In the genomic region with DNA sequence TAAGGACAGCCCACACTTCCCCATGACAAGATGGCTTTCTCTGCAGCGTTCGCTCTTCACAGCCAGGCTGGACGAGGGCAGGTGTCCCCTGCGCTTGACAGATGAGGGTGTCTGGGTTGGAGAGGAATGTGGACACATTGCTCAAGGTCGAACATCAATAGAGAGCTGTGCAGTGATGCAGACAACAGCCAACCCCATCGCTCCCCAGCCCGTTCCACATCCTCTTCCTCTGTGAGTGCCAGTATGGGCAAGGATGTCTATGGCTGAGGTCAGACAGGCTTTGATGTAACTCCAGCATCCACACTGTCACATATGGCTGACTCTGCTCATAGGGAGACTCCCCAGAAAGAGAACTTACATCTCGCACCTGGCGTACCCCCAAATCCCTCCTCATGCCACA, we compare ENCODE assay signal across 8 mouse cellular contexts. TPM values are rescaled to one million over a fixed set of nuclear protein-coding genes. Genes with fewer than 3 reads are reported as not detected.
DNase-seq lines count a peak whose midpoint lies in the region; ATAC-seq and TF ChIP-seq lines count a peak whose summit lies in the region.
"Had no signal": no experiment of that assay in that cellular context is flagged by ENCODE, and none has a peak within 500 bp of the region (broad histone marks: within the 10 kb centered on the region; RNA-seq: fewer than 3 reads in every experiment).

No protein-coding gene starts in this region.

- no peaks in the 10 kb centered on the region for H3K9me3 ChIP-seq in embryonic facial prominence, embryonic 12.5 days
- no peaks in the 10 kb centered on the region for H3K9me3 ChIP-seq in forebrain, embryonic 14.5 days (replicated peaks; ENCODE audit: control insufficient read depth, low read length)
- no peaks in the 10 kb centered on the region for H3K9me3 ChIP-seq in midbrain, embryonic 12.5 days

- H3K27ac ChIP-seq in kidney, adult 2 months (ENCODE audit: insufficient read depth, low read depth, low read length): peak overlapping the region; percentile 62
- peak overlapping the region; percentile 92 for H3K27ac ChIP-seq in embryonic facial prominence, embryonic 12.5 days
- peak overlapping the region; percentile 93 for H3K27ac ChIP-seq in forebrain, embryonic 14.5 days (ENCODE audit: low read depth, low read length)
- peak overlapping the region; percentile 89 for H3K27ac ChIP-seq in midbrain, embryonic 12.5 days (replicated peaks)

- no peak for TF ChIP-seq POLR2A in kidney, adult 2 months (IDR thresholded peaks at IDR 0.05; ENCODE audit: low read depth, low read length)

- no peak for TF ChIP-seq CTCF in kidney, adult 2 months (conservative IDR thresholded peaks at IDR 0.05; ENCODE audit: insufficient read depth, insufficient read length, low read depth, low read length)

- no peak overlapping the region for H3K9ac ChIP-seq in embryonic facial prominence, embryonic 12.5 days
- H3K9ac ChIP-seq in forebrain, embryonic 14.5 days (ENCODE audit: low read length): peak overlapping the region; percentile 35; the same call in 1 of the 2 replicates
- no peak overlapping the region; the same call in 1 of the 2 replicates for H3K9ac ChIP-seq in midbrain, embryonic 12.5 days (replicated peaks)

- no peaks in the 10 kb centered on the region for H3K27me3 ChIP-seq in kidney, adult 2 months (replicated peaks; ENCODE audit: control insufficient read depth, insufficient read depth, low read length)
- H3K27me3 ChIP-seq in embryonic facial prominence, embryonic 12.5 days: no peaks in the 10 kb centered on the region
- H3K27me3 ChIP-seq in forebrain, embryonic 14.5 days (replicated peaks; ENCODE audit: control insufficient read depth, insufficient read depth, low read length): no peaks in the 10 kb centered on the region
- H3K27me3 ChIP-seq in midbrain, embryonic 12.5 days: no peaks in the 10 kb centered on the region; the same call in 1 of the 2 replicates
- H3K27me3 ChIP-seq: Patski had no signal

- no peak overlapping the region for H3K4me2 ChIP-seq in embryonic facial prominence, embryonic 12.5 days (replicated peaks)
- H3K4me2 ChIP-seq in forebrain, embryonic 14.5 days (ENCODE audit: low read length): no peak overlapping the region
- H3K4me2 ChIP-seq in midbrain, embryonic 12.5 days (replicated peaks): no peak overlapping the region

- 58% methylated on average over 9 of the region's 9 CpGs for WGBS in kidney, adult 2 months
- WGBS in embryonic facial prominence, embryonic 12.5 days: 82% methylated on average over 9 of the region's 9 CpGs
- WGBS in forebrain, embryonic 14.5 days: 79% methylated on average over 9 of the region's 9 CpGs
- WGBS in midbrain, embryonic 12.5 days: 82% methylated on average over 9 of the region's 9 CpGs

- H3K4me1 ChIP-seq in kidney, adult 2 months (ENCODE audit: control insufficient read depth, insufficient read depth, low read length): peaks cover 74% of the 10 kb centered on the region
- H3K4me1 ChIP-seq in embryonic facial prominence, embryonic 12.5 days: peaks cover 67% of the 10 kb centered on the region
- peaks cover 49% of the 10 kb centered on the region for H3K4me1 ChIP-seq in forebrain, embryonic 14.5 days (ENCODE audit: control insufficient read depth, insufficient read depth, low read length)
- H3K4me1 ChIP-seq in midbrain, embryonic 12.5 days: peaks cover 82% of the 10 kb centered on the region

- H3K4me3 ChIP-seq in kidney, adult 2 months (ENCODE audit: insufficient read depth, low read depth, low read length): no peak overlapping the region
- H3K4me3 ChIP-seq in embryonic facial prominence, embryonic 12.5 days: no peak overlapping the region
- no peak overlapping the region for H3K4me3 ChIP-seq in forebrain, embryonic 14.5 days (ENCODE audit: low read depth, low read length)
- H3K4me3 ChIP-seq in midbrain, embryonic 12.5 days: no peak overlapping the region

- DNase-seq in kidney, adult 2 months: no peak
- no peak for DNase-seq in kidney, adult 8-10 months
- no peak for DNase-seq in forebrain, embryonic 14.5 days (ENCODE audit: low spot score)
- DNase-seq in ovary, postnatal 10 days (ENCODE audit: low spot score): no peak
- DNase-seq in frontal cortex, postnatal 10 days (ENCODE audit: low spot score in 2 of 2): no peak

- no peak for ATAC-seq in embryonic facial prominence, embryonic 12.5 days (ENCODE audit: insufficient number of reproducible peaks, insufficient read depth, low FRiP score, low TSS enrichment)
- no peak for ATAC-seq in forebrain, embryonic 14.5 days
- ATAC-seq in midbrain, embryonic 12.5 days (ENCODE audit: low FRiP score, low read depth): no peak
- ATAC-seq: Patski had no signal

- peaks cover 2% of the 10 kb centered on the region; the same call in 1 of the 2 replicates for H3K36me3 ChIP-seq in kidney, adult 2 months (ENCODE audit: control insufficient read depth, insufficient read depth, low read length)
- no peaks in the 10 kb centered on the region for H3K36me3 ChIP-seq in embryonic facial prominence, embryonic 12.5 days
- H3K36me3 ChIP-seq in forebrain, embryonic 14.5 days (ENCODE audit: control insufficient read depth, insufficient read depth, low read length): no peaks in the 10 kb centered on the region
- no peaks in the 10 kb centered on the region for H3K36me3 ChIP-seq in midbrain, embryonic 12.5 days

RNA-seq across cellular contexts. Expression of a gene that starts 10.9 kb away (rescaled TPM):
- polyA plus RNA-seq in kidney, adult 2 months (2012; rRNA removed): 92.2 and 98.3 TPM in 2 replicates
- 6.8 and 6.9 TPM in 2 replicates for polyA plus RNA-seq in embryonic facial prominence, embryonic 12.5 days (2016; fragmentation: Nextera tagmentation; extraction: Ambion mirVana)
- polyA plus RNA-seq in forebrain, embryonic 14.5 days (2014; fragmentation: Nextera tagmentation; extraction: Ambion mirVana): 2.4 TPM in 2 replicates
- 5.6 and 6.8 TPM in 2 replicates for polyA plus RNA-seq in midbrain, embryonic 12.5 days (2016; fragmentation: Nextera tagmentation; extraction: Ambion mirVana)

Comparison
In these comparisons a context has a peak if more than half of its experiments do, and no peak if none do; other contexts are left out.
1. RNA of a gene that starts 10.9 kb away (polyA plus RNA-seq): 92.2 to 98.3 TPM in kidney, adult 2 months; 6.8 to 6.9 TPM in embryonic facial prominence, embryonic 12.5 days, 5.6 to 6.8 TPM in midbrain, embryonic 12.5 days and 2.4 TPM in forebrain, embryonic 14.5 days; every median in the first group is over 10 times any median in the second.
2. Peak in every context shown above with its lines, with median percentiles within 50 percentile points of each other: H3K27ac ChIP-seq.